Mouse (Mus musculus): ENCODE results near the gene Lmntd2.

Gene Lmntd2

DNA sequence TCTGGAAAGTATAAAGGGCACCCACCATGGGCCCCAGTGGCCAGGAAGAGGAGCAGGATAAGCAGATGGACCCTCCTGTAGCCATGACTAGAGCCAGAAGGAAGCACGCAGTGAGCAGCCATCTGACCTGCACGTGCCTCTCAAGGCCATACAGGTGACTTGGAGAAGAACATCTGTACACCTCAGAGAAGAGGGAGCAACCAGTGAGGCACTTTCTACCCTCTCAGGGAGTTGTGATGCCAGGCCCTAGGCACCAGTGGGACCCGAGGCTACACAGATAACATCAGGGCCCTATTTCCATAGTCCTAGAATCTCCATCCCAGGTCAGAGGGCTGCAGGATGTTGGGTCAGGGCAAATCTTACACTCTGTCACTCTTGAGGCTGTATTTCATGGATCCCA is 23.7 kb downstream of the Lmntd2 start:
- DNase-seq (ENCODE audit: low spot score) = no peak

- DNase-seq (ENCODE audit: low spot score) = no peak
Measured at GRCm38 (mm10) chr7:141188733-141189132, 25.1 kb downstream of the Lmntd2 start.

DNA sequence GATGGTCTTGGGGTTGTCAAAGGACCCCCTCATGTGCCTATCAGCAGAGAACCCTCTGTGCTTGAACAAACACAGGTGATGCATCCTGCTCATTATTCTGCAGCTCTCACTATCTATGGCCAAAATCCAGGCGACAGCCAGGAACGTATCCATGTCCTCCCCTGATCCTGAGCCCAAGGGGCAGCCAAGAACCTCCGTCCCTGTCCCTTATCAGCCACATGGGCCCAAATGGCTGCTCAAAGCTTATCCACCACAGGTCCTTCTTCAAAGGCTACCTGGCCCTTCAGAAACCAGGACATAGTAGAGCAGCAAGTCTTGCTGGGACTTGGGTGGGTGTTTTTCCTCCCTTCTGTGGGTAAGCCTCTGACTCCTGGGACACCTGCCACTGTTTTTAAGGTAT is 25.7 kb downstream of the Lmntd2 start:
- DNase-seq (ENCODE audit: low spot score) = no peak

DNA sequence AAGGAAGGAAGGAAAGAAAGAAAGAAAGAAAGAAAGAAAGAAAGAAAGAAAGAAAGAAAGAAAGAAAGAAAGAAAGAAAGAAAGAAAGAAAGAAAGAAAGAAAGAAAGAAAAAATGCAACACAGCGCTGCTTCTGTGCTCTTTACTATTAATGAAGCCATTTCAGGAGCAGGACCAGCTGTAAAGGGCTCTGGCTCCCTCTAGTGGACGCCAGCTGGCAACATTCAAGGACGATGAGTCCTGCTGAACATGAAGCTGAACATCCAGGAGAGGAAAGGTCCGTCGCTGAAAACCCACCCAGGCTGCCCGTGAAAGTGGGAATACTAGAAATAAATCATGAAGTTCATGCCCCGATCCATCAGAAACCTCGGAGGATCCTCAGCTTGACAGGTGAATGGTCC is 37.7 kb downstream of the Lmntd2 start:
- DNase-seq (ENCODE audit: low spot score) = peak; percentile 90

DNA sequence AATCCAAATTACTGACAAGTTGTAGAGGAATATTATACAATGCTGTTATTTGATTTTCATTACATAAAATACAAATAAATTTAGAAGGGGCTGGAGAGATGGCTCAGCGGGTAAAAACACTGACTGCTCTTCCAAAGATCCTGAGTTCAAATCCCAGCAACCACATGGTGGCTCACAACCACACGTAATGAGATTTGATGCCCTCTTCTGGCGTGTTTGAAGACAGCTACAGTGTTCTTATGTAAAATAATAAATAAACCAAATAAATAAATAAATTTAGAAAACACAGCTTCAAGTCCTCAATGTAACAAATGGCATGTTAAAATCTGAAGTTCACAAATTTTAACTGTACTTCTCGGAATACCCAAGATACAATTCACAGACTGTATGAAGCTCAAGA is 38.8 kb downstream of the Lmntd2 start:
- DNase-seq (ENCODE audit: low spot score) = no peak

DNA sequence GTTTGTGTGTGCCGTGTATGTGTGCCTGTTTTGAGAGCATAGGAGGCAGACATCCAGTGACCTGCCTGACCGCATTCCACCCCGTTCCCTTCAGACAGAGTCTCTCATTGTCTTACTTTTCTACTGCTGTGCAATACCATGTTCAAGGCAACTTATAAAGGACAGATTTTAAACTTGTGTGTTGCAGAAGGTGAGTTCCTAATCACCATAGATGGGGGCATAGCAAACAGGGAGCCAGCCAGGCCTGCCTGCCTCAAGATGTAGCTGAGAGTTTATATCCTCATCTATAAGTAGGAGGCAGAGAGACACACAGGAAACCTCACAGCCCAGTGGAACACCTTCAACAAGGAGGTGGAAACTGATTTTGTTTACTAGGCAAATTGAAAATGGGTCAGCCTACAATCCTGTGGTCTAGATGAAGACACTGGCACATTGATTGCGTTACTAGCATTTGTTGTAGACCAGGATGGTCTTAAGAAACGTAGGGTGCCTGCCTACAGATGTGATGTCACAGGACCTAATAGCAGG is 40.5 kb downstream of the Lmntd2 start:
- no peak for DNase-seq (ENCODE audit: low spot score)

- DNase-seq (ENCODE audit: low spot score) = peak; percentile 93
Measured at GRCm38 (mm10) chr7:141172116-141173006, 41.5 kb downstream of the Lmntd2 start, which contains the start of gene Rnh1. Gene Rnh1 (minus strand): TSS chr7:141172857.

GRCm38 (mm10) chr7:141169866-141170265 is 44.0 kb downstream of the Lmntd2 start:
- no peak for DNase-seq (ENCODE audit: low spot score)

DNA sequence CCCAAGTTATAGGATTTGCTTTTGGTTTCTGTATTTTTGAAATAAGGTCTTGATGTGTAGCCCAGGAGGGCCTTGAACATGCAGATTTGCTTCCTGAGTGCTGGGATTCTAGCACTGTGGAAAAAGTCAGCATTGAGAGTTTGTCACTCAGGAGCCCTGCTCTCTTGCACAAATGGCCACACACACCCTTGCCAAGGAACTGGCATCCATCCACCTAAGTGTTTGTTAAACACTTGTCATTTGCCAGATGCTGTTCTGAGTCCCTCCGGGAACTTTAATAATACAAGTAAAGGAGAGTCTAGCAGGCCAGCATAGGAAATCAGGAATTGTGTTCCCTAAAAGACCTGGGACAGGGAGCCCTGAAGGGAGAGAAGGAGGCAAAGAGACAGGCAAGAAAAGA is 44.6 kb downstream of the Lmntd2 start:
- DNase-seq (ENCODE audit: low spot score) = peak; percentile 40

DNA sequence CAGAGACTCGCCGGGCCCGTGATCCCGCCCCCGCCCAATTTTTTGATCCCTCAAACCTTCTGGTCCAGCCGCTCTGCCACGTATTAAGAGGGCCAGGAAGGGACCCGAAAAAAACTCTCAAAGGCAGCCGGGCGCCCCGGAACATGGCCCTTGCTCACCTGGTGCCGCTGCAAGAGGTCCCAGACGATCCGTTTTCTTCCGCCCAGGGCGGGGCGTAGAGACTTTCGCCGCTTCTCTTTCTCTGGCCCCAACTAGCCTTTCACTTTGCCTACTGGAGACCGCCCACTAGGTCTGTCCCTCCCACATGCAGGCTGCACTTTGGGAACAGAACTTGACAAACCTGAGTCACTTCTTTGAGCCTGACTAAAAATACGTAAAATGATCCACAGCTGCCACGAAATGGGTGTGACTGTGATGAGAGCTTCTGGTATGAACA is 45.3 kb downstream of the Lmntd2 start:
- DNase-seq (ENCODE audit: low spot score) = peak; percentile 77

DNA sequence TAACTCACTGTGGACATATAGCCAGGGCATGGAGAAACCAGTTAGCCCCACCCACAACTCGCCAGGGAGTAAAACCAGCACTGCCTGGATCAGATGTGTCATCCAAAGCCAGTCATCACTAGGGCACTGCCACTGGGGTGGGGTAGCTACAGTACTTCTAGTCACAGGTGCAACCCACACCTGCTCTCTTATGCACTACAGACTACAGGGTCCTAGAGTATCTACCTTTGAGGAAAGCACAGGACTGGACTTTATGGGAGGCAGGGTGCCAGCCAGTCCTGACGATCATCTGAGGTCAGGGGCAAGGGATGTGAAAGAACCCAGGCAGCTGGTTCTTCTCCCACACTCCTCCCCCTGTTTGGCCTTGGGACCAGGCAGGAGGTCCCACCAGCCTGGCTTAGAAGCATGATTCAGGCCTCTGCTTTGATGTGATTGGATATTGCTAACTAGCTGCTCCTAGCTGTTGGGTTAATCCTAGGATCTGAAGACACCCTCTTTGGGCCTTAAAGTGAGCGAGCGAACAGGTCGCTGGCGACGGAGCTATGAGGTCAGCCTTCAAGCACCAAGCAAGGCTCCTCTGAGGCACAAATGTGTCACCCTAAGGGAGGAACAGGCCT is 45.9 kb downstream of the Lmntd2 start:
- peak; percentile 70 for DNase-seq (ENCODE audit: low spot score)

DNA sequence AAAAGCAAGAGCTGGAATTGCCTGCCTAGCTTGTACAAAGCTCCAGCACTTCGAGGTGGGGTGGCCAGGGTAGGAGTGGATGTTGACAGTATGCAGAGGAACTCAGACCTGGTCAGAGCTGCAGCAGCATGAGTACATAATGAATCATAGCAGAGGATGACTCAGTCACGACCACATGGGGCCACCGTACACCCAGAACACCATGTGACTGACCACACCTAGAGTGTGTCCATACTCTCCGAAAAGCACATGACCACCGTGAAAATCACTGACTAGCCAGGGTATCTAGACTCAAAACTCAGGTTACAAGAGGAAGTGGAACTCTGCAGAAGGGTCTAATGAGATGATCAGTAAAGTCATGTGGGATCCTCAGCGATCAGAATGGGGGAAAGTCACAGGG is 49.0 kb downstream of the Lmntd2 start:
- DNase-seq (ENCODE audit: low spot score) = peak; percentile 70

- DNase-seq (ENCODE audit: low spot score) = no peak
Measured at GRCm38 (mm10) chr7:141164397-141164796, 49.5 kb downstream of the Lmntd2 start.
